Mouse (Mus musculus) MEL (cell line): Measurements from ENCODE around the gene Brwd1. TPM values are rescaled to one million over a fixed set of nuclear protein-coding genes. Genes with fewer than 3 reads are reported as not detected.
"Not testable (repeated sequence)": the region's sequence is repeated elsewhere in the genome, so short reads cannot be mapped to it uniquely, and the experiment has no call there.

Source experiments
- DNase-seq: peaks from one replicate; pipeline ENCODE4 v3.0.0; 2011; ENCODE audit warnings: low read depth, low spot score
- H3K27ac ChIP-seq: 2 replicates; pipeline ENCODE4 v1.5.1; 2012; ENCODE audit warnings: low read depth, mild to moderate bottlenecking, control low read depth, low read length, moderate library complexity; ENCODE audit not compliant: control insufficient read depth
- H3K27me3 ChIP-seq, 2 experiments: fragments of 150-350 bp in 1 of 2; sonication (generic) in 1 of 2; 2 replicates each; pipeline ENCODE4 v1.6.1; 2012; ENCODE audit warnings: low read length in 2 of 2, mild to moderate bottlenecking in 2 of 2, improper control_type of control experiment in 1 of 2, moderate library complexity in 1 of 2; ENCODE audit not compliant: insufficient read depth in 2 of 2, control insufficient read depth in 1 of 2
- H3K36me3 ChIP-seq, 2 experiments: 2 replicates each; pipeline ENCODE4 v1.6.1; 2012 to 2014; ENCODE audit warnings: low read length in 2 of 2, improper control_type of control experiment in 1 of 2, inconsistent platforms in 1 of 2, mild to moderate bottlenecking in 1 of 2; ENCODE audit not compliant: insufficient read depth in 2 of 2, control insufficient read depth in 1 of 2
- H3K4me1 ChIP-seq, 2 experiments: fragments of 150-350 bp in 1 of 2; sonication (generic) in 1 of 2; 2 replicates each; pipeline ENCODE4 v1.6.1; 2012; ENCODE audit warnings: low read length in 2 of 2, improper control_type of control experiment in 1 of 2, mild to moderate bottlenecking in 1 of 2; ENCODE audit not compliant: insufficient read depth in 2 of 2, control insufficient read depth in 1 of 2
- H3K4me3 ChIP-seq, 2 experiments: fragments of 150-350 bp in 1 of 2; sonication (generic) in 1 of 2; 2 replicates each; pipeline ENCODE4 v1.5.1; 2012; ENCODE audit warnings: low read depth in 2 of 2, low read length in 2 of 2, mild to moderate bottlenecking in 2 of 2, moderate library complexity in 2 of 2, control low read depth in 1 of 2, improper control_type of control experiment in 1 of 2; ENCODE audit not compliant: control insufficient read depth in 1 of 2, insufficient read depth in 1 of 2
- H3K79me2 ChIP-seq: 2 replicates; pipeline ENCODE4 v1.6.1; 2012; ENCODE audit warnings: mild to moderate bottlenecking, low read length, moderate library complexity; ENCODE audit not compliant: control insufficient read depth, poor library complexity, insufficient read depth
- H3K9ac ChIP-seq: 2 replicates; pipeline ENCODE4 v1.6.1; 2012; ENCODE audit warnings: low read depth, mild to moderate bottlenecking, control low read depth, low read length, moderate library complexity; ENCODE audit not compliant: control insufficient read depth, poor library complexity, severe bottlenecking
- H3K9me3 ChIP-seq: fragments of 150-350 bp; sonication (generic); replicated peaks from 2 replicates; pipeline ENCODE4 v1.6.1; 2012; ENCODE audit warnings: mild to moderate bottlenecking, low read length, improper control_type of control experiment, moderate library complexity; ENCODE audit not compliant: insufficient read depth
- BHLHE40 ChIP-seq: IDR thresholded peaks from 2 replicates; pipeline ENCODE4 v1.6.1; 2012; ENCODE audit warnings: low read depth, mild to moderate bottlenecking, inconsistent platforms, low read length, improper control_type of control experiment, borderline replicate concordance
- E2F4 ChIP-seq: IDR thresholded peaks from 2 replicates; pipeline ENCODE4 v1.6.1; 2011; ENCODE audit warnings: low read depth, low read length, improper control_type of control experiment, borderline replicate concordance
- GABPA ChIP-seq: IDR thresholded peaks from 2 replicates; pipeline ENCODE4 v1.6.1; 2012; ENCODE audit warnings: low read depth, mild to moderate bottlenecking, inconsistent platforms, low read length, improper control_type of control experiment, moderate library complexity
- GATA1 ChIP-seq: IDR thresholded peaks from 2 replicates; pipeline ENCODE4 v1.6.1; 2011; ENCODE audit warnings: low read depth, low read length, improper control_type of control experiment
- JUND ChIP-seq: IDR thresholded peaks from 2 replicates; pipeline ENCODE4 v1.6.1; 2011; ENCODE audit warnings: low read depth, mild to moderate bottlenecking, improper control_type of control experiment, low read length
- KAT2A ChIP-seq: conservative IDR thresholded peaks from 2 replicates; pipeline ENCODE4 v1.6.1; 2012; ENCODE audit warnings: low read depth, low read length, improper control_type of control experiment, inconsistent platforms
- MAFK ChIP-seq: IDR thresholded peaks from 2 replicates; pipeline ENCODE4 v1.6.1; 2011; ENCODE audit warnings: low read depth, mild to moderate bottlenecking, low read length, improper control_type of control experiment, borderline replicate concordance
- MAX ChIP-seq: IDR thresholded peaks from 2 replicates; pipeline ENCODE4 v1.6.1; 2011; ENCODE audit warnings: low read length, improper control_type of control experiment
- MXI1 ChIP-seq: IDR thresholded peaks from 2 replicates; pipeline ENCODE4 v1.6.1; 2011; ENCODE audit warnings: mild to moderate bottlenecking, low read depth, low read length, improper control_type of control experiment
- MYC ChIP-seq: IDR thresholded peaks from 2 replicates; pipeline ENCODE4 v1.6.1; 2011; ENCODE audit warnings: low read depth, mild to moderate bottlenecking, low read length, improper control_type of control experiment, moderate library complexity
- NELFE ChIP-seq: IDR thresholded peaks from 2 replicates; pipeline ENCODE4 v1.6.1; 2011; ENCODE audit warnings: low read depth, low read length, improper control_type of control experiment
- POLR2A ChIP-seq, 2 experiments: IDR thresholded peaks; 2 replicates each; pipeline ENCODE4 v1.6.1; 2011 to 2012; ENCODE audit warnings: low read length in 2 of 2, mild to moderate bottlenecking in 2 of 2, control low read depth in 1 of 2, improper control_type of control experiment in 1 of 2, low read depth in 1 of 2, moderate library complexity in 1 of 2; ENCODE audit not compliant: control insufficient read depth in 1 of 2, insufficient read depth in 1 of 2, poor library complexity in 1 of 2
- POLR2AphosphoS5 ChIP-seq: IDR thresholded peaks from 2 replicates; pipeline ENCODE4 v1.6.1; 2012; ENCODE audit warnings: low read depth, borderline replicate concordance, mild to moderate bottlenecking, inconsistent platforms, low read length, moderate library complexity, mixed read lengths
- RCOR1 ChIP-seq: IDR thresholded peaks from 2 replicates; pipeline ENCODE4 v1.6.1; 2012; ENCODE audit warnings: low read depth, mild to moderate bottlenecking, inconsistent platforms, low read length, improper control_type of control experiment
- SIN3A ChIP-seq: IDR thresholded peaks from 2 replicates; pipeline ENCODE4 v1.6.1; 2012; ENCODE audit warnings: low read length, improper control_type of control experiment, inconsistent platforms
- SMC3 ChIP-seq: IDR thresholded peaks from 2 replicates; pipeline ENCODE4 v1.6.1; 2011; ENCODE audit warnings: low read depth, low read length, improper control_type of control experiment
- TBP ChIP-seq: IDR thresholded peaks from 2 replicates; pipeline ENCODE4 v1.8.0; 2011; ENCODE audit warnings: low read depth, low read length, improper control_type of control experiment
- TCF12 ChIP-seq: IDR thresholded peaks from 2 replicates; pipeline ENCODE4 v1.6.1; 2014; ENCODE audit warnings: low read depth, mild to moderate bottlenecking, inconsistent platforms, low read length, improper control_type of control experiment, moderate library complexity
- UBTF ChIP-seq: IDR thresholded peaks from 2 replicates; pipeline ENCODE4 v1.6.1; 2012; ENCODE audit warnings: low read depth, mild to moderate bottlenecking, inconsistent platforms, low read length, improper control_type of control experiment, moderate library complexity, borderline replicate concordance; ENCODE audit not compliant: insufficient read depth
- USF1 ChIP-seq: IDR thresholded peaks from 2 replicates; pipeline ENCODE4 v1.6.1; 2014; ENCODE audit warnings: low read depth, mild to moderate bottlenecking, inconsistent platforms, low read length, improper control_type of control experiment, moderate library complexity
- USF2 ChIP-seq, 2 experiments: IDR thresholded peaks; 2 replicates each; pipeline ENCODE4 v1.6.1; 2011 to 2012; ENCODE audit warnings: improper control_type of control experiment in 2 of 2, low read length in 2 of 2, borderline replicate concordance in 1 of 2, inconsistent platforms in 1 of 2, low read depth in 1 of 2, mild to moderate bottlenecking in 1 of 2; ENCODE audit not compliant: insufficient read depth in 1 of 2
- ZC3H11A ChIP-seq: IDR thresholded peaks from 2 replicates; pipeline ENCODE4 v1.6.1; 2012; ENCODE audit warnings: low read depth, mild to moderate bottlenecking, inconsistent platforms, low read length, improper control_type of control experiment
- ZKSCAN1 ChIP-seq: IDR thresholded peaks from 2 replicates; pipeline ENCODE4 v1.6.1; 2012; ENCODE audit warnings: low read depth, mild to moderate bottlenecking, inconsistent platforms, low read length, improper control_type of control experiment, moderate library complexity
- polyA plus RNA-seq, 2 experiments: library from polyadenylated mRNA; stranded (reverse) in 1 of 2; unstranded in 1 of 2; fragments of >175 nt in 1 of 2; fragments of >200 nt in 1 of 2; gene quantifications; 2 replicates each; pipeline versions ENCODE4 v1.2.1 to v1.2.4; 2012; ENCODE audit warnings: low replicate concordance in 2 of 2, low read depth in 1 of 2; ENCODE audit not compliant: insufficient read length in 2 of 2, insufficient read depth in 1 of 2, missing spikeins in 1 of 2
- total RNA-seq: library from RNA; depleted of rRNA; stranded (reverse); fragments of 300-350 nt; gene quantifications from 2 replicates; pipeline ENCODE4 v1.2.3, GENCODE M21; 2012

Brwd1 gene
- total and polyA plus RNA-seq, 3 experiments: 27.1 to 77.1 (median 41.0) TPM

DNA sequence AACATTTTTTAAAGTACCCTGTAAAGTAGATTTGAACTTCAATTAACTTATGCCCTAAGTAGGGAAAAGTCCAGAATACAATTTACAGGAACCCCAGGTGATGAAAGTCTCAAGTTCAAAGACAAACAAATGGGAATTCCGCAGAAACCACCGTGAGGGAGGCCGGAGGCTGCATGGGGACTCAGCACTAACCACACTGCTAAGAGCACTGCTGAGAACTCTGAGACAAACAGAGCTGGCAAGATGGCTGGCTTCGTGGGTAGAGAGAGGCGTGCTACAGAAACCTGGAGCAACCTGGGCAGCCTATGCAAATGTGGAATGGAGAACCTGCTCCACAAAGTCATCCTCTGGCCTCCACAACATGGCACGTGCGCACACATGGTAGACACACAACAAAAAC, 86.2 kb downstream of the Brwd1 start:
- H3K36me3 ChIP-seq: peaks cover 2 to 5% of the 10 kb centered on the region in 2 experiments; a peak in 3 of 4 replicates
- no peaks in the 10 kb centered on the region for H3K27me3 ChIP-seq
- H3K79me2 ChIP-seq: peaks cover under 1% of the 10 kb centered on the region; the same call in 1 of the 2 replicates
- H3K9ac ChIP-seq: no peak overlapping the region
- no peaks in the 10 kb centered on the region for H3K9me3 ChIP-seq
- H3K27ac ChIP-seq: no peak overlapping the region
- H3K4me1 ChIP-seq: 0 out of 4 replicates have a peak, but pooled peaks cover 0 to 2% of the 10 kb centered on the region in 2 experiments
- no peak for DNase-seq
- no peak for TF ChIP-seq POLR2A (IDR thresholded peaks at IDR 0.05; ENCODE audit: control insufficient read depth in 1 of 2, insufficient read depth in 1 of 2, low read depth in 1 of 2, low read length in 2 of 2, poor library complexity in 1 of 2)
- no peak for TF ChIP-seq GABPA
- no peak for TF ChIP-seq BHLHE40
- TF ChIP-seq E2F4: no peak
- TF ChIP-seq RCOR1: no peak
- TF ChIP-seq MAFK: no peak
- TF ChIP-seq SIN3A: no peak
- TF ChIP-seq USF2 (IDR thresholded peaks at IDR 0.05; ENCODE audit: borderline replicate concordance in 1 of 2, insufficient read depth in 1 of 2, low read depth in 1 of 2, low read length in 2 of 2): no peak
- TF ChIP-seq MXI1: no peak
- no peak overlapping the region for H3K4me3 ChIP-seq

DNA sequence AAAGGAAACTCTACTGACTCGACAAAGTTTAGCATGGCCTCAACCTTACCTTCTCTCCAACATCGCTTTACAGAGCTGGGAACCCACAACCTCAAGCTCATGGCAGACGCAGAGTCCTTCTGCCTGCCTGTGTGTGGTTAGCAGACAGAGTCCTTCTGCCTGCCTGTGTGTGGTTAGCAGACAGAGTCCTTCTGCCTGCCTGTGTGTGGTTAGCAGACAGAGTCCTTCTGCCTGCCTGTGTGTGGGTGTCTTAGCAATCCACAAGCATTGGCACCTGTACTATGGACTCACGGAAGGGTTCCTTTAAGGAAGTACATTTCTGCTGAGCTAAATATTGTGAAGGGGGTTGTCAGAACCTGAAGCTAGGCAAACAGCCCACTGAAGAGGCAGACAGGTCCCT, 87.8 kb downstream of the Brwd1 start:
- H3K9me3 ChIP-seq, H3K36me3 ChIP-seq, H3K27me3 ChIP-seq, H3K27ac ChIP-seq, H3K9ac ChIP-seq, DNase-seq, H3K4me3 ChIP-seq, H3K4me1 ChIP-seq: not testable (repeated sequence)
- peaks cover 12% of the 10 kb centered on the region for H3K79me2 ChIP-seq

DNA sequence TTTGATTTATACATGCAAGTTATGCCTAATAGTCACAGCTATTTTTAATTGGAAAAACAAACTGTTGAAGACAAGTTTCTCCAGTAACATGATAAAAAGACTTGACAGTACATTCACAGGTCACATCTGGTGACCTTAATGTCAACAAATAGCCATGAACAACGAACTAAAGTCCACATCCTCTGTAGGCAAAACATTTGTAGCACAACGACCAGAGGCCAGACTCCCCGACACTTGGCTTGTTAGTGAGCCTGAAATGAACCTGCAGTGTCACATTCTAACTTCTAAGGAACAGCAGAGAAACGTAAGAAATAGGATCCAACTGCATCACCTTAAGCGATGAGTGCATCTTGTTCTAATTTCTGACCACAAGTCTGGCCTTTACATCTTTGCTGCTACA, 89.7 kb downstream of the Brwd1 start:
- no peak for DNase-seq
- H3K4me3 ChIP-seq: no peak overlapping the region
- no peak overlapping the region for H3K9ac ChIP-seq
- peaks cover 0 to 2% of the 10 kb centered on the region in 2 experiments; a peak in 1 of 4 replicates for H3K4me1 ChIP-seq
- TF ChIP-seq ZKSCAN1 (no peak), KAT2A (no peak), SMC3 (no peak), UBTF (no peak), TCF12 (no peak), JUND (no peak), MAX (no peak), RCOR1 (no peak), POLR2AphosphoS5 (no peak), GABPA (no peak), TBP (no peak), USF1 (no peak), BHLHE40 (no peak), GATA1 (no peak), NELFE (no peak), ZC3H11A (no peak), MYC (no peak), SIN3A (no peak)
- peaks cover 0 to 8% of the 10 kb centered on the region in 2 experiments; a peak in 2 of 4 replicates for H3K36me3 ChIP-seq
- no peaks in the 10 kb centered on the region for H3K9me3 ChIP-seq
- H3K27ac ChIP-seq: no peak overlapping the region
- peaks cover 12% of the 10 kb centered on the region for H3K79me2 ChIP-seq
- no peaks in the 10 kb centered on the region for H3K27me3 ChIP-seq
